Mouse (Mus musculus) cerebellum, postnatal 10 days (tissue): ENCODE measurements at regions not wholly inside any gene's neighbourhood (a gene's known extent, or its start where the extent isn't known, plus 50 kb on each side); places are given as distances from the start of the nearest gene placed in this dataset.
A peak's percentile ranks its signal among the peaks of the same experiment; 100 is the strongest.

ENCODE experiments used
- DNase-seq, 2 experiments: peaks; one replicate each; pipeline ENCODE4 v3.0.0; 2021; ENCODE audit warnings: mixed read lengths in 2 of 2

- no peak for DNase-seq
These were observed 651.7 kb upstream of the Lmcd1 start for GRCm38 (mm10) chr6:111621684-111622480.

- DNase-seq = peak in 1 of 2 experiments; percentile 4
These were observed 650.9 kb upstream of the Lmcd1 start for GRCm38 (mm10) chr6:111622481-111623139.

GRCm38 (mm10) chr6:111623140-111623497 is 650.4 kb upstream of the Lmcd1 start:
- DNase-seq = no peak

GRCm38 (mm10) chr6:111625501-111625900 is 648.1 kb upstream of the Lmcd1 start:
- DNase-seq = no peak

GRCm38 (mm10) chr6:111652736-111653135 is 620.8 kb upstream of the Lmcd1 start:
- no peak for DNase-seq

GRCm38 (mm10) chr6:111659957-111660356 is 613.6 kb upstream of the Lmcd1 start:
- DNase-seq = no peak

- no peak for DNase-seq
These were observed 609.0 kb upstream of the Lmcd1 start for GRCm38 (mm10) chr6:111664603-111665002.

GRCm38 (mm10) chr6:111684911-111685310 is 588.6 kb upstream of the Lmcd1 start:
- DNase-seq = no peak

- peak in 1 of 2 experiments; percentile 11 for DNase-seq
These were observed 570.7 kb upstream of the Lmcd1 start for GRCm38 (mm10) chr6:111702864-111703263.

- DNase-seq = peak; percentile 44 to 53
These were observed 565.3 kb upstream of the Lmcd1 start for GRCm38 (mm10) chr6:111708277-111708676.

GRCm38 (mm10) chr6:111725969-111726368 is 547.6 kb upstream of the Lmcd1 start:
- DNase-seq = no peak

- DNase-seq = no peak
These were observed 543.2 kb upstream of the Lmcd1 start for GRCm38 (mm10) chr6:111730381-111730780.

- DNase-seq = peak; percentile 46 to 71
These were observed 539.6 kb upstream of the Lmcd1 start for GRCm38 (mm10) chr6:111733926-111734325.

- DNase-seq = peak; percentile 93 to 94
These were observed 534.6 kb upstream of the Lmcd1 start for GRCm38 (mm10) chr6:111738983-111739382.

- no peak for DNase-seq
These were observed 491.7 kb upstream of the Lmcd1 start for GRCm38 (mm10) chr6:111781710-111782481.

GRCm38 (mm10) chr6:111808611-111809010 is 464.9 kb upstream of the Lmcd1 start:
- DNase-seq = peak; percentile 78

GRCm38 (mm10) chr6:111813982-111814603 is 459.5 kb upstream of the Lmcd1 start:
- DNase-seq = no peak

GRCm38 (mm10) chr6:111815150-111815549 is 458.4 kb upstream of the Lmcd1 start:
- peak in 1 of 2 experiments; percentile 11 for DNase-seq

GRCm38 (mm10) chr6:111820265-111820664 is 453.3 kb upstream of the Lmcd1 start:
- DNase-seq = no peak

GRCm38 (mm10) chr6:111844321-111844835 is 429.2 kb upstream of the Lmcd1 start:
- DNase-seq = peak in 1 of 2 experiments; percentile 8

GRCm38 (mm10) chr6:111866101-111866598 is 407.4 kb upstream of the Lmcd1 start:
- peak; percentile 97 to 98 for DNase-seq

- no peak for DNase-seq
These were observed 391.0 kb upstream of the Lmcd1 start for GRCm38 (mm10) chr6:111882557-111882956.
